Mouse (Mus musculus) bone marrow, adult 2 months (tissue): ENCODE data around the gene Ostm1. TPM values are rescaled to one million over a fixed set of nuclear protein-coding genes. Genes with fewer than 3 reads are reported as not detected.

Source experiments
- H3K27ac ChIP-seq: fragments of 200-500 bp; 2 replicates; pipeline ENCODE4 v1.5.1; 2012; ENCODE audit warnings: low read depth, mild to moderate bottlenecking, control low read depth, inconsistent platforms, low read length; ENCODE audit not compliant: control insufficient read depth, poor library complexity, insufficient read depth
- H3K4me1 ChIP-seq: fragments of 200-500 bp; 2 replicates; pipeline ENCODE4 v1.6.1; 2011; ENCODE audit warnings: low read length; ENCODE audit not compliant: control insufficient read depth, insufficient read depth
- H3K4me3 ChIP-seq: fragments of 200-500 bp; replicated peaks from 2 replicates; pipeline ENCODE3; 2011; ENCODE audit warnings: mild to moderate bottlenecking, low read depth, low read length, control low read depth; ENCODE audit not compliant: control insufficient read depth
- CTCF ChIP-seq: fragments of 200-500 bp; IDR thresholded peaks from 2 replicates; pipeline ENCODE4 v1.5.1; 2011; ENCODE audit warnings: low read length, control low read depth; ENCODE audit not compliant: control insufficient read depth, insufficient read depth
- POLR2A ChIP-seq: fragments of 200-500 bp; IDR thresholded peaks from 2 replicates; pipeline ENCODE4 v1.6.1; 2011; ENCODE audit warnings: low read depth, mild to moderate bottlenecking, control low read depth, low read length, borderline replicate concordance; ENCODE audit not compliant: control insufficient read depth
- WGBS: fragments of 180-500 bp; shearing (Covaris S2); methylation state at CpG from one replicate; pipeline ENCODE4 v1.1.7; 2018; 5-methylcytosine and 5-hydroxymethylcytosine counted together
- polyA plus RNA-seq: library from polyadenylated mRNA; stranded (reverse); fragments of >200 nt; gene quantifications from 2 replicates; pipeline ENCODE4 v1.2.4, GENCODE M21; 2011; ENCODE audit warnings: low replicate concordance; ENCODE audit not compliant: missing spikeins, insufficient read depth, insufficient read length

Gene Ostm1
- polyA plus RNA-seq, 1 experiment: 16.3 TPM

DNA sequence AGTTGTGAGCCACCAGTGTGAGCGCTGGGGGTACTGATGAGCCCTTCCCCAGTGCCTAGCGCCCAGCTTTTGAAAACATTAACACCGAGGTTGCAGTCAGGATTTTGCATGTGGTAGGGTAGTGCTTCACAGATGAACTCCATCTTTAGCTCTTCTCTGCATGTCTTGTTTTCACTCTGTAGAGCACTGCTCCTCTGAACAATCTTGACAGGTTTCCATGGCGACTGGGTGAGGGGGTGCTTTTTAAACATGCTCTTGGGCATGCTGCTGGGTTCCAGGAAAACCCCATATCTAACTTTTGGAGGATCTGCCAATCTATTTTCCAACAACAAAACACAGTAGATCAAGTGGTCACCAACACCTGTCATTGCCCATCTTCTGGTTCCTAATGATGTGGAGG is 23.1 kb downstream of the Ostm1 start:
- TF ChIP-seq CTCF: no peak
- no peak for TF ChIP-seq POLR2A
- Histone ChIP-seq H3K27ac (no peak overlapping the region), H3K4me1 (no peaks in the 10 kb centered on the region), H3K4me3 (no peak overlapping the region)
- WGBS: 65% methylated on average over 4 of the region's 4 CpGs

GRCm38 (mm10) chr10:42613075-42613474 is 29.5 kb downstream of the Ostm1 start:
- Histone ChIP-seq H3K4me1 (no peaks in the 10 kb centered on the region), H3K27ac (no peak overlapping the region), H3K4me3 (no peak overlapping the region)
- 17% methylated on average over 12 of the region's 12 CpGs for WGBS
- no peak for TF ChIP-seq POLR2A

- no peak for TF ChIP-seq CTCF
- TF ChIP-seq POLR2A: no peak
- no peak overlapping the region for H3K27ac ChIP-seq
- no peaks in the 10 kb centered on the region for H3K4me1 ChIP-seq
- 5% methylated on average over 27 of the region's 40 CpGs for WGBS
- no peak overlapping the region for H3K4me3 ChIP-seq
Measured at GRCm38 (mm10) chr10:42613639-42614381, 30.2 kb downstream of the Ostm1 start.

GRCm38 (mm10) chr10:42614766-42615165 is 31.1 kb downstream of the Ostm1 start:
- no peaks in the 10 kb centered on the region for H3K4me1 ChIP-seq
- no peak overlapping the region for H3K27ac ChIP-seq
- WGBS: 11% methylated on average over 9 of the region's 9 CpGs
- H3K4me3 ChIP-seq: no peak overlapping the region
- TF ChIP-seq POLR2A: no peak
- no peak for TF ChIP-seq CTCF

- TF ChIP-seq POLR2A (no peak), CTCF (no peak)
- WGBS: 41% methylated on average over 2 of the region's 2 CpGs
- Histone ChIP-seq H3K27ac (no peak overlapping the region), H3K4me3 (no peak overlapping the region), H3K4me1 (no peaks in the 10 kb centered on the region)
Measured at GRCm38 (mm10) chr10:42618291-42618690, 34.7 kb downstream of the Ostm1 start.

DNA sequence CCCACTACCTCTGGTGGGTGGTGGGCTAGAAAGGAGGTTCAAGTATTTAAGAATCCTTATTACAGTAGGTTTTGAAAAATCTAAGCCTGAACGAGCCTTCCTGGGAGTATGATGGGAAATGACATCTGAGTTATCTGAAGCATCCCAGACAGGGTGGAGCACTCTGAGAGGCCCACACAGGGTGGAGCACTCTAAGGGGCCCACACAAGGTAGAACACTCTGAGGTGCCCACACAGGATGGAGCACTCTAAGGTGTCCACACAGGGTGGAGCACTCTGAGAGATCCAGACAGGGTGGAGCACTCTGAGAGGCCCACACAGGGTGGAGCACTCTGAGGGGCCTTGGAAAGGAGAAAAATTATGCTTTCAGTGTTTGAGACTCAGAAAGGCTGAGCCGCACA is 42.3 kb downstream of the Ostm1 start:
- TF ChIP-seq CTCF: no peak
- TF ChIP-seq POLR2A: no peak
- Histone ChIP-seq H3K4me1 (no peaks in the 10 kb centered on the region), H3K4me3 (no peak overlapping the region), H3K27ac (no peak overlapping the region)
- WGBS: 72% methylated on average over 2 of the region's 2 CpGs

- Histone ChIP-seq H3K4me1 (no peaks in the 10 kb centered on the region; the same call in 1 of the 2 replicates), H3K4me3 (no peak overlapping the region), H3K27ac (no peak overlapping the region)
- TF ChIP-seq POLR2A (no peak), CTCF (no peak)
- WGBS: 14% methylated on average over 19 of the region's 19 CpGs
Measured at GRCm38 (mm10) chr10:42630596-42631355, 47.2 kb downstream of the Ostm1 start.

DNA sequence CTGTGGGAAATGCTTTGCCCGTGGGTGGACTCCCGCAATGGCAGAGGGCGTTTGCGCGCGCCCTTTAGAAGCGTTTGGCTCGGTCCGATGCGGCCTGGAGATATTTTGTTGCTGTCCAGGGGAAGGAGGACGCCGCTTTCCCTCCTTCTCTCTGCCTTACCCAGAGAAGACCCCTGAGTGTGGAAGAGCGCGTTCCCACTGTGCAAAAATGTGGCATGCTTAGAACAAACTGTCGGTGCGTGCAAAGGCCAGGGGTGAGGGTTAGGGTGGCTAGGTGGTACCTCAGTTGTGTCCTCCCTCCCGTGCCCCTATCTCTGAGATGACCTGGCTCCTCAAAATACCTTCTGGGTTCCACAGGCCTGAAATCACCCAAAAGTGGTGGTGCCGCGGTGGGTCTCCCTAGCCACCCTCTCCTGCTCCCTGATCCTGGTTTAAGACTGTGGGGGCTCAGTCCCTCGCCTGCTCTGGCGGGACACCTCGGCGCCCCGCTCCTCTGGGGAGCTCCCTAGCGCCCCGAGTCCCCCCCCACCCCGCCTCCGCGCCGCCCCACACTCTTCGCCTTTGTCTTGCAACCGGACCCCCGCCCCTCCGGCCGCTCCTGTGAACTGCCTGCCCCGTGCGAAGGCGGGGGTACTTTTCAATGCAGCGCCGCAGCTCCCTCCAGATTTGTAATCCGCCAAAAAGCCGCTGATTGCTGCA is 48.3 kb downstream of the Ostm1 start:
- H3K4me3 ChIP-seq: no peak overlapping the region
- H3K4me1 ChIP-seq: no peaks in the 10 kb centered on the region; the same call in 1 of the 2 replicates
- H3K27ac ChIP-seq: no peak overlapping the region
- TF ChIP-seq POLR2A: no peak
- no peak for TF ChIP-seq CTCF
- 4% methylated on average over 42 of the region's 42 CpGs for WGBS
